Mouse (Mus musculus) MEL (cell line): ENCODE results near the gene Foxa2.

Experiments
- CTCF ChIP-seq, 3 experiments: IDR thresholded peaks in 2 of 3; conservative IDR thresholded peaks in 1 of 3; 2 replicates each; pipeline ENCODE4 v1.5.1; 2011 to 2012; ENCODE audit warnings: low read length in 3 of 3, low read depth in 2 of 3, mild to moderate bottlenecking in 2 of 3, improper control_type of control experiment in 1 of 3, inconsistent platforms in 1 of 3, mixed read lengths in 1 of 3, moderate library complexity in 1 of 3; ENCODE audit not compliant: control insufficient read depth in 1 of 3, insufficient read depth in 1 of 3, poor library complexity in 1 of 3, severe bottlenecking in 1 of 3
- E2F4 ChIP-seq: IDR thresholded peaks from 2 replicates; pipeline ENCODE4 v1.6.1; 2011; ENCODE audit warnings: low read depth, low read length, improper control_type of control experiment, borderline replicate concordance
- ETS1 ChIP-seq: IDR thresholded peaks from 2 replicates; pipeline ENCODE4 v1.6.1; 2012; ENCODE audit warnings: low read depth, mild to moderate bottlenecking, inconsistent platforms, low read length, improper control_type of control experiment, moderate library complexity
- HCFC1 ChIP-seq: IDR thresholded peaks from 2 replicates; pipeline ENCODE4 v1.6.1; 2012; ENCODE audit warnings: low read depth, mild to moderate bottlenecking, inconsistent platforms, low read length, improper control_type of control experiment, moderate library complexity
- JUND ChIP-seq: IDR thresholded peaks from 2 replicates; pipeline ENCODE4 v1.6.1; 2011; ENCODE audit warnings: low read depth, mild to moderate bottlenecking, improper control_type of control experiment, low read length
- POLR2A ChIP-seq, 2 experiments: IDR thresholded peaks; 2 replicates each; pipeline ENCODE4 v1.6.1; 2011 to 2012; ENCODE audit warnings: low read length in 2 of 2, mild to moderate bottlenecking in 2 of 2, control low read depth in 1 of 2, improper control_type of control experiment in 1 of 2, low read depth in 1 of 2, moderate library complexity in 1 of 2; ENCODE audit not compliant: control insufficient read depth in 1 of 2, insufficient read depth in 1 of 2, poor library complexity in 1 of 2
- USF1 ChIP-seq: IDR thresholded peaks from 2 replicates; pipeline ENCODE4 v1.6.1; 2014; ENCODE audit warnings: low read depth, mild to moderate bottlenecking, inconsistent platforms, low read length, improper control_type of control experiment, moderate library complexity
- USF2 ChIP-seq, 2 experiments: IDR thresholded peaks; 2 replicates each; pipeline ENCODE4 v1.6.1; 2011 to 2012; ENCODE audit warnings: improper control_type of control experiment in 2 of 2, low read length in 2 of 2, borderline replicate concordance in 1 of 2, inconsistent platforms in 1 of 2, low read depth in 1 of 2, mild to moderate bottlenecking in 1 of 2; ENCODE audit not compliant: insufficient read depth in 1 of 2
- ZNF384 ChIP-seq: IDR thresholded peaks from 2 replicates; pipeline ENCODE4 v1.6.1; 2012; ENCODE audit warnings: low read depth, mild to moderate bottlenecking, inconsistent platforms, low read length, improper control_type of control experiment

DNA sequence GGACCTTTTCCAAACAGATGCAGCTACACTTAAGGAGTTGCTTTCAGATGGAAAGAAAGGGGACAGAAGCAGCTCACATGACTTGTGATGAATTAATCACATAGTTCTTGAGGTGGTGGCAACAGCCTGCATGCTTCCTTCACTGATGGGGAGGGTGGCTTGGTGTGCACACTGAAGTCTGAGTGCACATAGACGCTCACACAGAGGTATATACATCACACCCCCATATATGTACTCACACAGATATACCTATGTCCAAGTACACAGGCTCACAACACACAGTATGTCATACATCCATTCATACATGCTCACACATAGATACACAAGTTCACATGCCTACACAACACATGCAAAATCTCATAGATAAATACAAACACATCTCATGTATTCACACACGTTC lies 45.3 kb upstream of the Foxa2 start:
- TF ChIP-seq POLR2A (IDR thresholded peaks at IDR 0.05; ENCODE audit: control insufficient read depth in 1 of 2, insufficient read depth in 1 of 2, low read depth in 1 of 2, low read length in 2 of 2, poor library complexity in 1 of 2) (no peak), HCFC1 (no peak), USF1 (no peak), E2F4 (no peak), ZNF384 (no peak), USF2 (IDR thresholded peaks at IDR 0.05; ENCODE audit: borderline replicate concordance in 1 of 2, insufficient read depth in 1 of 2, low read depth in 1 of 2, low read length in 2 of 2) (no peak), ETS1 (no peak), CTCF (IDR thresholded peaks at IDR 0.05 in 2 of 3, conservative IDR thresholded peaks at IDR 0.05 in 1 of 3; ENCODE audit: control insufficient read depth in 1 of 3, insufficient read depth in 1 of 3, low read depth in 2 of 3, low read length in 3 of 3, poor library complexity in 1 of 3, severe bottlenecking in 1 of 3) (no peak), JUND (no peak)
